Mouse (Mus musculus) olfactory bulb, adult 2 months (tissue): ENCODE data around the gene Dcxr.

Experiments
- CTCF ChIP-seq: fragments of 200-500 bp; IDR thresholded peaks from 2 replicates; pipeline ENCODE4 v1.5.1; 2012; ENCODE audit warnings: low read depth, mild to moderate bottlenecking, low read length, moderate library complexity; ENCODE audit not compliant: insufficient read depth
- POLR2A ChIP-seq: fragments of 200-500 bp; IDR thresholded peaks from 2 replicates; pipeline ENCODE4 v1.6.1; 2012; ENCODE audit warnings: mild to moderate bottlenecking, low read depth, low read length, moderate library complexity; ENCODE audit not compliant: insufficient read depth

DNA sequence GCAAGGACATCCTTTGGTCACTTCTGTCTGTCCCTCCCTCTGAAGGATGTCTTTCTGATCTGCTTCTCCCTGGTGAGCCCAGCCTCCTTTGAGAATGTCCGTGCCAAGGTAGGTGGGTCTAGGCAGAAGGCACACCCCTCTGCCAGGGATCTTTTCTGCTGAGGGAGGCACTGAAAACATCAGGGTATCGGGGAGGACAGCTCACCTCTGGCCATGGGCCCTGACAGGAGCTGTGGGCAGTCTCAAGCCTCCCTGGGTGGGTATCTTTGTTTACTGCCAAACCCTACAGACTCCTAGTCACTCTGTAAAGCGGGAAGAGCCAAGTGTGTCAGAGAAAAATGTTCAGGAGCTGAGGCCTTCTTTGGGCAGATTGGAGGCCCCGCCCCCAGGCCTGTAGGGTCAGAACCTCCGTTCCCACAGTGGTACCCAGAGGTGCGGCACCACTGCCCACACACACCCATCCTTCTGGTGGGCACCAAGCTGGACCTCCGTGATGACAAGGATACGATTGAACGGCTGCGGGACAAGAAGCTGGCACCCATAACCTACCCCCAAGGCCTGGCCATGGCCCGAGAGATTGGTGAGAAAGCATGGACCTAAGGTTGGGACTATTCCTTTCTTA, 4.2 kb downstream of the Dcxr start:
- TF ChIP-seq CTCF (no peak), POLR2A (no peak)
